ENCODE assay signal across 10 mouse cellular contexts in genomic region chrX:99575105-99575504, GRCm38 (mm10).
DNase-seq lines count a peak whose midpoint lies in the region; ATAC-seq and TF ChIP-seq lines count a peak whose summit lies in the region.
"Had no signal": no experiment of that assay in that cellular context is flagged by ENCODE, and none has a peak within 500 bp of the region (broad histone marks: within the 10 kb centered on the region; RNA-seq: fewer than 3 reads in every experiment).

No protein-coding gene starts in this region.

- WGBS in kidney, embryonic 16.5 days, result 43% methylated on average over 5 of the region's 5 CpGs
- WGBS in forebrain, embryonic 14.5 days, result 47% methylated on average over 5 of the region's 5 CpGs
- WGBS in limb, embryonic 12.5 days, result 38% methylated on average over 5 of the region's 5 CpGs

- peak; percentile 69 for ATAC-seq in kidney, embryonic 16.5 days (ENCODE audit: low FRiP score, low TSS enrichment)
- peak; percentile 50; the same call in 1 of the 2 replicates for ATAC-seq in forebrain, embryonic 14.5 days
- ATAC-seq in limb, embryonic 12.5 days (ENCODE audit: insufficient number of reproducible peaks, insufficient read depth, low FRiP score, low TSS enrichment, low read depth), result no peak

- H3K9ac ChIP-seq in kidney, embryonic 16.5 days (replicated peaks; ENCODE audit: low read length), result no peak overlapping the region
- no peak overlapping the region for H3K9ac ChIP-seq in forebrain, embryonic 14.5 days (ENCODE audit: low read length)
- H3K9ac ChIP-seq in limb, embryonic 12.5 days (replicated peaks), result no peak overlapping the region
- H3K9ac ChIP-seq: limb, embryonic 15.5 days had no signal

- no peak for DNase-seq in kidney, adult 9 months
- peak; percentile 18 for DNase-seq in ZHBTc4 (ENCODE audit: low read depth, low spot score)
- DNase-seq in forebrain, embryonic 14.5 days (ENCODE audit: low spot score), result no peak
- DNase-seq in gastrocnemius, adult 2 months, result no peak
- no peak for DNase-seq in ovary, postnatal 36 days (ENCODE audit: low spot score)
- no peak for DNase-seq in adrenal gland, postnatal 4 days (ENCODE audit: low spot score in 2 of 2)

- no peak for TF ChIP-seq CTCF in gastrocnemius, adult 2 months (IDR thresholded peaks at IDR 0.05)

- H3K27me3 ChIP-seq in kidney, embryonic 16.5 days (ENCODE audit: insufficient read depth, low read length), result peaks cover 18% of the 10 kb centered on the region
- no peaks in the 10 kb centered on the region for H3K27me3 ChIP-seq in forebrain, embryonic 14.5 days (replicated peaks; ENCODE audit: control insufficient read depth, insufficient read depth, low read length)
- H3K27me3 ChIP-seq in limb, embryonic 12.5 days, result peaks cover 79% of the 10 kb centered on the region

- H3K4me3 ChIP-seq in kidney, embryonic 16.5 days (ENCODE audit: low read length), result no peak overlapping the region
- H3K4me3 ChIP-seq in forebrain, embryonic 14.5 days (ENCODE audit: low read depth, low read length), result no peak overlapping the region
- H3K4me3 ChIP-seq in limb, embryonic 12.5 days (replicated peaks), result no peak overlapping the region
- H3K4me3 ChIP-seq in gastrocnemius, adult 2 months, result no peak overlapping the region

- intact Hi-C loops in gastrocnemius, adult 2 months (cut with DNase I), result loop anchor here (2.0 kb wide), 1 partner anchor 444 kb away; no protein-coding TSS in a partner anchor

- no peaks in the 10 kb centered on the region for H3K9me3 ChIP-seq in kidney, embryonic 16.5 days (ENCODE audit: low read length)
- no peaks in the 10 kb centered on the region for H3K9me3 ChIP-seq in forebrain, embryonic 14.5 days (replicated peaks; ENCODE audit: control insufficient read depth, low read length)
- H3K9me3 ChIP-seq in limb, embryonic 12.5 days, result no peaks in the 10 kb centered on the region
- H3K9me3 ChIP-seq: limb, embryonic 15.5 days had no signal

- no peak overlapping the region for H3K4me2 ChIP-seq in kidney, embryonic 16.5 days (replicated peaks; ENCODE audit: low read depth, low read length)
- H3K4me2 ChIP-seq in forebrain, embryonic 14.5 days (ENCODE audit: low read length), result no peak overlapping the region
- H3K4me2 ChIP-seq in limb, embryonic 12.5 days, result 0 out of 2 replicates have a peak overlapping the region, but pooled peaks have one; percentile 48

- H3K4me1 ChIP-seq in kidney, embryonic 16.5 days (ENCODE audit: insufficient read depth, low read length), result peaks cover 25% of the 10 kb centered on the region
- H3K4me1 ChIP-seq in forebrain, embryonic 14.5 days (ENCODE audit: control insufficient read depth, insufficient read depth, low read length), result peaks cover 2% of the 10 kb centered on the region
- peaks cover 32% of the 10 kb centered on the region for H3K4me1 ChIP-seq in limb, embryonic 12.5 days (replicated peaks)

- no peak overlapping the region for H3K27ac ChIP-seq in kidney, embryonic 16.5 days (ENCODE audit: low read length)
- H3K27ac ChIP-seq in forebrain, embryonic 14.5 days (ENCODE audit: low read depth, low read length), result no peak overlapping the region
- no peak overlapping the region for H3K27ac ChIP-seq in limb, embryonic 12.5 days
- no peak overlapping the region for H3K27ac ChIP-seq in gastrocnemius, adult 2 months
- H3K27ac ChIP-seq: heart, adult 2 months; limb, embryonic 15.5 days had no signal

- H3K36me3 ChIP-seq in kidney, embryonic 16.5 days (ENCODE audit: insufficient read depth, low read length), result no peaks in the 10 kb centered on the region
- no peaks in the 10 kb centered on the region for H3K36me3 ChIP-seq in forebrain, embryonic 14.5 days (ENCODE audit: control insufficient read depth, insufficient read depth, low read length)
- H3K36me3 ChIP-seq in limb, embryonic 12.5 days, result no peaks in the 10 kb centered on the region
- H3K36me3 ChIP-seq: limb, embryonic 15.5 days had no signal
